Mouse (Mus musculus) heart, postnatal 0 days (tissue): ENCODE data around the gene Clstn3.
"Not testable (repeated sequence)": the region's sequence is repeated elsewhere in the genome, so short reads cannot be mapped to it uniquely, and the experiment has no call there.

Experiments used
- CTCF ChIP-seq: IDR thresholded peaks from 2 replicates; pipeline ENCODE4 v1.5.1; 2016; ENCODE audit warnings: antibody characterized with exemption, control low read depth, low read depth
- EP300 ChIP-seq: IDR thresholded peaks from 2 replicates; pipeline ENCODE4 v1.6.1; 2016; ENCODE audit warnings: antibody characterized with exemption, low read depth

GRCm38 (mm10) chr6:124394991-124395390 lies 69.6 kb downstream of the Clstn3 start:
- TF ChIP-seq CTCF, EP300: not testable (repeated sequence)
